Mouse (Mus musculus) ovary, postnatal 36 days (tissue): Measurements from ENCODE around the gene Olfr487.
"Not testable (repeated sequence)": the region's sequence is repeated elsewhere in the genome, so short reads cannot be mapped to it uniquely, and the experiment has no call there.

Experiments
- DNase-seq: peaks from one replicate; pipeline ENCODE4 v3.0.0; 2022; ENCODE audit warnings: low spot score, mixed read lengths

Gene Olfr487

DNA sequence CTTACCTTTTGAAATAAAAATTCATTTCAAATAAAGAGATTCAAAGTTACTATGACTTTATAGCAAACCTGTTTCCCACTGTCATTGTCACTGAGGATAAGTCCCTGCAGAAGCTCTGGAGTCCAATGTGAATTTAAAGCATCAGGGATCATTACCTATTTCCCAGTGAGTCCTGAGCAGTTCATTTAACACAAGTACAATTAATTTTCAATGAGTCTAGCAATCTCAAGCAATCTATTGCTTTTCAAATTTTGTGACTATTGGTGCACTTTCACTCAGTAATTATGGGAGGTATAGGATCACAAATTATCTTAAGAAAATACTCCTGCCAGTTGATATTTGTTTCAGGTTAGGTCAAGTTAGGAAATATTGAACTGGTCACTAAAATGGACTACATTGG lies at the start of gene Olfr487:
Gene Olfr487 (minus strand): TSS at position 101 of the 400 bp plus-strand sequence.
- not testable (repeated sequence) for DNase-seq

DNA sequence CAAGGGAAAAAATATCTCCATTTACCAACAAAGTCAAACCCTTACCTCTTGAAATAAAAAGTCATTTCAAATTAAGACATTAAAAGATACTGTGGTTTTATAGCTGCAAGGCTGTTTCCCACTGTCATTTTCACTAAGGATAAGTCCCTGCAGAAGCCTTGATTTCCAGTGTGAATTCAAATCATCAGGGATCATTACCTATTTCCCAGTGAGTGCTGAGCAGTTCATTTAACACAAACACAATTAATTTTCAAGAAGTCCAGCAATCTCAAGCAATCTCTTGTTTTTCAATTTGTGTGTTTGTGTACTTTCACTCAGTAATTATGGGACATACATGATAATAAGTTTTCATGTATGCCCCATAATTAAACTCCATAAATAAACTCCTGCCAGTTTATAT lies 43.8 kb upstream of the Olfr487 start, which contains the start of gene Olfr488:
Gene Olfr488 (minus strand): TSS at position 101 of the 400 bp plus-strand sequence.
- DNase-seq: no peak

DNA sequence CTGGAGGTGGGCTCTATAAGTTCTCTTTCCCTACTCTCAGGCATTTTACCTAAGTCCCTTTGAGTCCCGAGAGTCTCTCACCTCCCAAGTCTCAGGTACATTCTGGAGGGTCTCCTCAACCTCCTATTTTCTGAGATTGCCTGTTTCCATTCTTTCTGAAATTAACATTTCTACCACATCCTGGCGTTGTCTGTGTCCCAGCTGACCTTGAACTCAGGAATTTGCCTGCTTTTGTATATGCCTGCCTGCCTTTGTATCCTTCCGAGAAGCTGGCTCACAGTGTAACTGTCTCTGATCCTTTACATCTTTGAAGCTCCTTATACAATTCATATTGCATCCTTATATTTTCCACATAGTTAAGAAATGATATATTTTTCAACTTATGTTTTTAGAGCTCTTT lies 19.1 kb upstream of the Olfr487 start:
- DNase-seq: no peak

DNA sequence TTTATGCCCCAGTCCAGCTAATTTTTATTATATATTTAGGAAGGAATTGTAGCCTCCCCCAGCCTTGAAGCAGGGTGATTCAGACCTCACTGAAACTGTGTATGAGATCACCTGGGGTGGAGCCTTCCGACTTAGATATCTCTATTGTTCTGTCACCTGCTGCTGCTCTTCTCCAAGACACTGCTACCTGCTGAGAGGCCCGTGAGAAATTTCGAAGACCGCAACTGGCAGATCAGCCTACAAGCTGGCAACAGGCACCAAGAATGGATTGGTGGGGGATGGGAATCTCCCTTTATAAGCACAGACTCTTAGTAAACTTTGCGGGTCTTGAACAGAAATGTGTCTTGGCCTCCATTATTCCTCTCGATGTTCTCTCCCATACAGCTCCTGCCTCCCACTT lies 17.5 kb downstream of the Olfr487 start:
- DNase-seq: no peak

DNA sequence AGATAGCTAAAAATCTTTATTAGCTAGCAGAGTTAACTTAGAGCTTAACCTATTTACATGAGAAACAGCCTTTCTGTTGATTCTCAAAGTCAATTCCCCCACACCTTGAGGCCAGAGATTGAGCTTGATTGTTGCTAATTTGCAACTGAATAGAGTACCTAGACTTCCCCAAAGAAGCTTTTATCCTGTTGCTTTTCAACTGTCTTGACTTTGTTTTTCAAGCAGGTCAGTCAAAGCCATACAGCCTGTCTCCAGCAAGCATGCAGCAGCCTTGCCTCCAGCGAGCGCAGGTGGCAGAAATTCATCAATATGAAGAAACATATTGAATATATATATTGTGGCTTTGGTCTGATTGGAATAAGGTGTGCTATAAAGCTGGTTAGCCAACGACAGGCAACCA lies 18.1 kb downstream of the Olfr487 start:
- DNase-seq: not testable (repeated sequence)

DNA sequence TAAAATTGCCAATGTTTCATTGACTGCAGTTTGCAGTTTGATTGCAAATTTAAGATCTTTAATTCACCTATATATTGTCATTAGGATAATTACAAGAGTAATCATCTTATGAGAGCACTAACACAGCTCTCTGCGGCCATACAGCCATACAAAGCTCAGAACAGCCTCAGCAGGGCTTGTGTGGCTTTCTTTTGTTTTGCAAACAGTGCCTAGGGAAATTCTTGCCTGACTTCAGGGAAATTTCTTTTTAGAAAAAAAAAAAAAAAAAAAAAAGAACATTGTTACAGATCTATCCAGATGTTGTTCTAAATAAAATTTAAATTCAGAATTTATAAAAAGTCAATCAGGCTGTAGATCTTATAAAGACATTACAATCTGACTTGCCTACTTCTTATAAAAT lies 21.7 kb downstream of the Olfr487 start:
- not testable (repeated sequence) for DNase-seq

- DNase-seq: not testable (repeated sequence)
These were observed 23.2 kb downstream of the Olfr487 start for GRCm38 (mm10) chr7:108191196-108191595.

GRCm38 (mm10) chr7:108185237-108185636 lies 29.2 kb downstream of the Olfr487 start:
- not testable (repeated sequence) for DNase-seq

GRCm38 (mm10) chr7:108184401-108184800 lies 30.0 kb downstream of the Olfr487 start:
- not testable (repeated sequence) for DNase-seq

DNA sequence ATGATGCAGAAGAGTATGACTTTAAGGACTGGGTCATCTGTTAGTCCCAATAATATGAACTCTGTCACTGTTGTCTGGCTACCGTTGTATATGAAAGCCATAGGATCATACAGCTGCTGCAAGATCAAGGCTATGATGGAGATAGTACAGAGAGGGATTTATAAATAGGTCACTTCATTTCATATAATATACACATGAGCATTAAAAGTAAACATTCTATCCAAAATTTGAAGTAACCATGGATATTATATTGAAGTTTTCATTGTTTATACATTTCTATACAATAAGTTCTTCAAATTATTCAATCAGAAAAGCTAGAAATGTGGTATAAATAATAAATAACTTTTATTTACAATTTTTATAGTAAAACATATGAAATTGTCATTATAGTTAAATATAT lies 41.8 kb downstream of the Olfr487 start, which contains the start of gene Olfr486:
Gene Olfr486 (minus strand): TSS at position 101 of the 400 bp plus-strand sequence.
- DNase-seq: not testable (repeated sequence)

DNA sequence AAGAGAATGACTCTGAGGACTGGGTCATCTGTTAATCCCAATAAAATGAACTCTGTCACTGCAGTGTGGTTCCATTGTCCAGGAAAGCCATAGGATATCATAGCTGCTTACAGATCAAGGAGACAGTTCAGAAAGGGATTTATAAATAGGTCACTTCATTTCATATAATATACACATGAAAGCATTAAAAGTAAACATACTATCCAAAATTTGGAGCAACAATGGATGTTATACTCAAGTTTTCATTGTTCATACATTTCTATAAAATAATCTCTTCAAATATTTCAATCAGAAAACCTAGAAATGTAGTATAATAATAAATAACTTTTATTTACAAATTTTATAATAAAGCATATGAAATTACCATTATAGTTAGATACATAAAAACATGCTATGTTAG lies 54.7 kb downstream of the Olfr487 start, which contains the start of gene Olfr485:
Gene Olfr485 (minus strand): TSS at position 101 of the 400 bp plus-strand sequence.
- DNase-seq: no peak
